Mouse (Mus musculus): ENCODE data around the gene Vmn2r82. TPM values are rescaled to one million over a fixed set of nuclear protein-coding genes. Genes with fewer than 3 reads are reported as not detected.
"Not testable (repeated sequence)": the region's sequence is repeated elsewhere in the genome, so short reads cannot be mapped to it uniquely, and the experiment has no call there.

The Vmn2r82 gene
- total RNA-seq (2014; rRNA removed) (not detected in 2 replicates), polyA plus RNA-seq (2012; rRNA removed) (not detected in 2 replicates)

DNA sequence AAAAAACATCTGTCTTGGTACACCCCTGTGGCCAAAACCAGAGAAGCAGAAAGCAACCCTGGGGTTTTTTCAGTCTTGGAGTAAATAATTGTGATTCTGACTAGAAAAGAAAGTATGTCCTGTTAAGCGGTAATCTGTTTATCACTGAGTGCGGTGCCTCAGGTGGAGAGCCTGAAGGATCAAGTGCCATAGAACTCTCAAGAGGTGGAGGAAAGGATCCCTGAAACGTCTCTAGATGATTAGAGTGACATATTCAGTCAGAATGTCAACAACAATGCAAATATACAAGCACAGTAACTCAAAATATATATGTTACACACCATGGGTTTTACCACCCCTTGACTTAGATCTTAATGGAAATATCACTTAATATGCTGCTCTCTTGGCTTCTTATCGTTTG, at the start of gene Vmn2r82:
Gene Vmn2r82, plus strand, starts transcription at position 301 of the 400 bp plus-strand sequence.
- 74% methylated on average over 4 of the region's 4 CpGs for WGBS

DNA sequence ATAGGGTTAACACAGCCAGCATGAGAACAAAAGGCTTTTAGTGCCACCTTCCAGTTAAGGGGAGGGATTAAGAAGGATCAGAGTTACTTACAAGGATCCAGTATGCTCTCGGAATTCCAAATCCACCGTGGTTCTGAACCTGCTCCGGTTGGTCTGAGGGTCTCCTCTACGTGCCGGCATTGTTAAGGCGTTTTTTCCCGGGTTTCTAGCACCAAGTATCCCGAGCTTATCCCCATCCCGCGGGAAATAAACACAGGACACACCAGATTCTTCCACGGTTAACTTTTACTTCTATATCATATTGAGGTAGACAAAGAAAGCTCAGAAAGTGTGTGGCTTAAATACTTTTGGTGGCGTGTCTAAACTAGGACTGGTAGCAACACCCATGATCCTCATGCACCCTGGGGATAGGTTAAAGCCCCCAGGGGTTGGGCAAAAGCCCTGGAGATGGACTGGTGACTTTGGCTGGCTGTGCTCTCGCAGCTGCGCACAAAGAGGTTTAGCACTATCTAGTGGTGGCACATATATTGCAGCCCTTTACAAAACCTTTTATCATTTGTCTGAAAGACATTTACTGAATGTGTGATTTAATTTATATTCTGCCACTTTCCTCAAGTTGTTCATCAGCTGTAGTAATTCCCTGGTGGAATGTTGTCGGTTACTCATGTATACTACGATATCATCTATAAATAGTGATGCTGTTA, 34.1 kb upstream of the Vmn2r82 start:
- TF ChIP-seq CTCF (IDR thresholded peaks at IDR 0.05; ENCODE audit: low read depth, low read length): 0 out of 2 replicates have a peak, but pooled peaks have one; percentile 20
- H3K79me2 ChIP-seq (ENCODE audit: control insufficient read depth, insufficient read depth, low read length); H3K27ac ChIP-seq (replicated peaks; ENCODE audit: insufficient read depth, low read depth, low read length); DNase-seq (ENCODE audit: extremely low read depth, low read depth, low spot score); H3K36me3 ChIP-seq (ENCODE audit: control insufficient read depth, insufficient read depth, low read length); H3K9ac ChIP-seq (ENCODE audit: low read depth, low read length); H3K27me3 ChIP-seq (ENCODE audit: control insufficient read depth, insufficient read depth, low read length); H3K4me1 ChIP-seq (ENCODE audit: control insufficient read depth, insufficient read depth, low read length): not testable (repeated sequence)
- peak overlapping the region; percentile 11; the same call in 1 of the 2 replicates for H3K4me3 ChIP-seq (ENCODE audit: insufficient read depth, low read depth, low read length)
- 5% methylated on average over 16 of the region's 16 CpGs for WGBS

More for the DNA sequence above, at the start of gene Vmn2r82:
- H3K36me3 ChIP-seq (ENCODE audit: control insufficient read depth, insufficient read depth, low read length); H3K27me3 ChIP-seq (ENCODE audit: control insufficient read depth, insufficient read depth, low read length); H3K27ac ChIP-seq (replicated peaks; ENCODE audit: insufficient read depth, low read depth, low read length); H3K4me3 ChIP-seq (ENCODE audit: insufficient read depth, low read depth, low read length); DNase-seq (ENCODE audit: extremely low read depth, low read depth, low spot score); H3K9ac ChIP-seq (ENCODE audit: low read depth, low read length); H3K79me2 ChIP-seq (ENCODE audit: control insufficient read depth, insufficient read depth, low read length); H3K4me1 ChIP-seq (ENCODE audit: control insufficient read depth, insufficient read depth, low read length): not testable (repeated sequence)

DNA sequence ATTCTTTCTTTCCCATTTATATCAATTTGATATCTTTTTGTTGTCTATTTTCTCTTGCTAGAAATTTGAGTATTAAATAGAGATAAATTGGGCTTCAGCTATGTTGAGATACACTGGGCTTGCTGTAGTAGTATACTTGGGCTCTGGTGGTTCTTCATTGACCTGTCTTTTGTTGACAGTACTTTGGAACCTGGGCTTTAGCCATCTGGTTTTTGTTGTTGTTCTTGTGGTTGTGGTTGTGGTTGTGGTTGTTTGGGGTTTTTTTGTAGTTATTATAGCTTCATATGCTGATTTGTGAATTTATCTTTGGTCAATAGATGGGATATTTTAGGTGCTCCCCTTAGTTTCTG, 33.6 kb upstream of the Vmn2r82 start:
- H3K4me1 ChIP-seq (ENCODE audit: control insufficient read depth, insufficient read depth, low read length): no peaks in the 10 kb centered on the region
- TF ChIP-seq POLR2A (IDR thresholded peaks at IDR 0.05; ENCODE audit: extremely low read depth, insufficient read depth, low read length): no peak
- H3K36me3 ChIP-seq (ENCODE audit: control insufficient read depth, insufficient read depth, low read length): no peaks in the 10 kb centered on the region
- H3K4me3 ChIP-seq (ENCODE audit: insufficient read depth, low read depth, low read length): no peak overlapping the region
- no peaks in the 10 kb centered on the region for H3K79me2 ChIP-seq (ENCODE audit: control insufficient read depth, insufficient read depth, low read length)
- no peak overlapping the region for H3K27ac ChIP-seq (replicated peaks; ENCODE audit: insufficient read depth, low read depth, low read length)
- H3K27me3 ChIP-seq (ENCODE audit: control insufficient read depth, insufficient read depth, low read length): no peaks in the 10 kb centered on the region
- no peak overlapping the region for H3K9ac ChIP-seq (ENCODE audit: low read depth, low read length)
- no peak for DNase-seq (ENCODE audit: extremely low read depth, low read depth, low spot score)

DNA sequence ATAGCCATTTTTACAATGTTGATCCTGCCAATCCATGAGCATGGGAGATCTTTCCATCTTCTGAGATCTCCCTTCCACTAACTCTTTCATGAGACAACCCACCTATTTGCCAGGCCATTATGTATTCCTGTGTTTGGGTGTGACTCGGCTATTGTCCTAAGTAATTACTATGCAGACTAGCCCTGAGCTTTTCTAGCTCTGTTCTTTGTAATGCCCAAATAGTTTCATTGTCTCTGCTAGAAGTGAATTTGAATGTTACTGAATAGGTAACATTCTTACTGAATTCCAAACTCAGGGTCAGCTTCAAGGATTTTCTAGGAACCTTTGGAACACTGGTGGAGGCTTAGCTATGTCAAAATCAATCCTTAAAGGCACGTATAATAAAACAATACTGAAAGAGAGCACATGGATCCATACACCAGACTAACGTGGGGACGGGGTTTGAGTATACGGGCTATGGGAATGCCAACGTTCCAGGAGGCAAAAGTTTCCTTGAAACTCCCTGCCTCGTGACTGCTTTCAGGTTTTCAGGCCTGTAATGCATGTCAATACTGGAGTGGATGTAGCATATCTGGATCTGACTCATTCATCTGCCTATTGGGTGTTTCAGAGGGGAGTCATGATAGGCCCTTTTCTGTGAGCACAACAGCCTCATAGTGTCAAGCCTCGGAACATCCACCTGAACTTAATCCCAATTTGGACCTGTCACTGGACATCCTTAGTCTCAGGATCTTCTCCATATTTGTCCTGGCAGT, 43.8 kb downstream of the Vmn2r82 start:
- H3K36me3 ChIP-seq (ENCODE audit: control insufficient read depth, insufficient read depth, low read length); H3K27ac ChIP-seq (replicated peaks; ENCODE audit: insufficient read depth, low read depth, low read length); H3K9ac ChIP-seq (ENCODE audit: low read depth, low read length); H3K4me3 ChIP-seq (ENCODE audit: insufficient read depth, low read depth, low read length); DNase-seq (ENCODE audit: extremely low read depth, low read depth, low spot score); H3K4me1 ChIP-seq (ENCODE audit: control insufficient read depth, insufficient read depth, low read length); H3K79me2 ChIP-seq (ENCODE audit: control insufficient read depth, insufficient read depth, low read length); H3K27me3 ChIP-seq (ENCODE audit: control insufficient read depth, insufficient read depth, low read length): not testable (repeated sequence)
- WGBS: 81% methylated on average over 8 of the region's 8 CpGs

DNA sequence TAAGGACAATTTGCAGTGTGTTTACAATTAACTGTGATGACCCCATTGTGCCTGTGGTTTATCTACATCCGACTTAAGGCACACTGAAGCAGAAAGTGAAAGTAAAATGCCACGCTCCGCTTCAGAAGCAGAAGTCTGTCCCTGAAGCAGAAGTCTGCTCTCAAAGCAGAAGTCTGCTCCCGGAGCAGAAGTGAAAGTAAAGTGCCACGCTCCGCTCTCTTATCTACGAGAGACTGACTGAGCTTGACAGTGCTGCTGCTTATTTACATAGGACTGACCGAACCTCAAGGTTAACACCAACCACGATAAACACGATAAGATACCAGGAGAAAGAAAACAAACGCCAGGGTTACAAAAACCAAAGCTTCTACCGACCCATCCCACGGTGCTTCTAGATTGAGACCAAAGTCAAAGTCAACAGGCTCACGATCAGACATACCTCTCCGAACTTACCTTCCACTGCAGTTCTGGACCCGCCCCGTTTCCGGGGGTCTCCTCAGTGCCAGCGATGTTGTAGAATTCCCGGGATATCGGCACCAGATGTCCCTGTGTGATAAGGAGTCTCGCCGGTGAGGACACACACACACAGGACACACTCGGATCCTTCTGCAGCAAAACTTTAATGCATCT, 60.9 kb downstream of the Vmn2r82 start:
- H3K4me1 ChIP-seq (ENCODE audit: control insufficient read depth, insufficient read depth, low read length): no peaks in the 10 kb centered on the region
- TF ChIP-seq CTCF (IDR thresholded peaks at IDR 0.05; ENCODE audit: low read depth, low read length) (no peak), POLR2A (IDR thresholded peaks at IDR 0.05; ENCODE audit: extremely low read depth, insufficient read depth, low read length) (no peak)
- no peaks in the 10 kb centered on the region for H3K36me3 ChIP-seq (ENCODE audit: control insufficient read depth, insufficient read depth, low read length)
- H3K4me3 ChIP-seq (ENCODE audit: insufficient read depth, low read depth, low read length): peak overlapping the region; percentile 53
- DNase-seq (ENCODE audit: extremely low read depth, low read depth, low spot score): peak; percentile 78
- peak overlapping the region; percentile 36 for H3K9ac ChIP-seq (ENCODE audit: low read depth, low read length)
- no peak overlapping the region for H3K27ac ChIP-seq (replicated peaks; ENCODE audit: insufficient read depth, low read depth, low read length)
- no peaks in the 10 kb centered on the region for H3K27me3 ChIP-seq (ENCODE audit: control insufficient read depth, insufficient read depth, low read length)
- WGBS: 27% methylated on average over 24 of the region's 24 CpGs
- H3K79me2 ChIP-seq (ENCODE audit: control insufficient read depth, insufficient read depth, low read length): no peaks in the 10 kb centered on the region

DNA sequence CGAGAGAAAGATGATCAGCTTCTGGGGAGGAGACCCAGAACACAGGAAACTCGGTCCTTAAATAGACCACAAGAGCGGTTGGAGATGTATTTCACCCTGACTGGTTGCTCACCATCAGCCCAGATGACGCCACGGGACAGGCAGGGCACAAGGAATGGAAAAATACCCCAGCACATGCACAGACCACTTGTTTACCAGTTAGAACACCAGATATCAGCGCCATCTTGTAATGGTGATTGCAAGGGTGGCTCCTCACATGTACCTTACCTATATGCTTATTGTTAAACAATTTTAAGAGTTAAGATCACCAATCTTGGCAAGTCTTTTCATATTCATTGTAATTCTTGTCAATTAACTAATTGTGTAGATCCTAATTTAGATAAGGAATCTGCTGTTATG, 61.5 kb downstream of the Vmn2r82 start:
- not testable (repeated sequence) for H3K27me3 ChIP-seq (ENCODE audit: control insufficient read depth, insufficient read depth, low read length); DNase-seq (ENCODE audit: extremely low read depth, low read depth, low spot score); H3K79me2 ChIP-seq (ENCODE audit: control insufficient read depth, insufficient read depth, low read length); H3K27ac ChIP-seq (replicated peaks; ENCODE audit: insufficient read depth, low read depth, low read length); H3K4me1 ChIP-seq (ENCODE audit: control insufficient read depth, insufficient read depth, low read length); H3K36me3 ChIP-seq (ENCODE audit: control insufficient read depth, insufficient read depth, low read length); H3K4me3 ChIP-seq (ENCODE audit: insufficient read depth, low read depth, low read length)
- 79% methylated on average over 6 of the region's 6 CpGs for WGBS
- H3K9ac ChIP-seq (ENCODE audit: low read depth, low read length): peak overlapping the region; percentile 36

DNA sequence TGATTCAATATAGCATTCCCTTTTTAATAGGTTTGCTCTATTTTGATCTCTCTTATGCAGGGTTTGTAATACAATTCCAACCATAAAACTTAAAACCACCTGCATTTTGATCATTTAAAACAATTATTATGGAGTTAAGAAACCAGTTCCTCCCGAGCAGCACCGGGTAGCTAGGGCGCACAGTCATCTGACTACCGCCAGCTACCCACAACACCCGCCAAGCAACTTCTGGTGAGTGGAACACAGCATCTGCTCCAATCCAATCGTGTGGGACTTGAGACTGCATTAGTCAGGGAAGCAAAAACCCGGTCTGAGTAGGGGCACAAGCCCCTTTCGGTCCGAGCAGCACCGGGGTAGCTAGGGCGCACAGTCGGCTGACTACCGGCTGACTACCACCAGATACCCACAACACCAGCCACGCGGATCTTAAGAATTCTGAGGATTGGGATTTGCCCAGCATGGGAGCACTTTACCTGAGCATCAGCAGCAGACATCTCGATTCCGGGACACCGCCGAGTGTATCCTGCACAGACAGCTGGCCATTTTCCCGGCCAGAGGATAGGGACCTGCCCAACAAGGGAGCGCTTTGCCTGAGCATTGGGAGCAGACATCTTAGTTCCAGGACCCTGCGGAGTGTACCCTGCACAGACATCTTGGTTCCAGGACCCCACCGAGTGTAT, 79.0 kb downstream of the Vmn2r82 start:
- not testable (repeated sequence) for H3K27ac ChIP-seq (replicated peaks; ENCODE audit: insufficient read depth, low read depth, low read length); H3K27me3 ChIP-seq (ENCODE audit: control insufficient read depth, insufficient read depth, low read length); H3K4me1 ChIP-seq (ENCODE audit: control insufficient read depth, insufficient read depth, low read length); H3K9ac ChIP-seq (ENCODE audit: low read depth, low read length); H3K36me3 ChIP-seq (ENCODE audit: control insufficient read depth, insufficient read depth, low read length); H3K4me3 ChIP-seq (ENCODE audit: insufficient read depth, low read depth, low read length); DNase-seq (ENCODE audit: extremely low read depth, low read depth, low spot score); H3K79me2 ChIP-seq (ENCODE audit: control insufficient read depth, insufficient read depth, low read length)
- 81% methylated on average over 23 of the region's 23 CpGs for WGBS
